Mouse (Mus musculus) thymus, adult 2 months (tissue): ENCODE results near the gene Ruvbl2. TPM values are rescaled to one million over a fixed set of nuclear protein-coding genes. Genes with fewer than 3 reads are reported as not detected.
"Not testable (repeated sequence)": the region's sequence is repeated elsewhere in the genome, so short reads cannot be mapped to it uniquely, and the experiment has no call there.

Experiments
- DNase-seq: peaks from one replicate; pipeline ENCODE4 v3.0.0; 2021
- H3K27ac ChIP-seq: fragments of 200-500 bp; 2 replicates; pipeline ENCODE4 v1.5.1; 2012; ENCODE audit warnings: low read length, control low read depth; ENCODE audit not compliant: control insufficient read depth, insufficient read depth
- H3K27me3 ChIP-seq: fragments of 200-500 bp; 2 replicates; pipeline ENCODE4 v1.6.1; 2012; ENCODE audit warnings: mild to moderate bottlenecking, low read length, moderate library complexity, mixed read lengths; ENCODE audit not compliant: control insufficient read depth, insufficient read depth
- H3K36me3 ChIP-seq: fragments of 200-500 bp; 2 replicates; pipeline ENCODE4 v1.6.1; 2012; ENCODE audit warnings: mild to moderate bottlenecking, low read length, moderate library complexity; ENCODE audit not compliant: control insufficient read depth, insufficient read depth
- H3K4me1 ChIP-seq: fragments of 200-500 bp; replicated peaks from 2 replicates; pipeline ENCODE4 v1.6.1; 2012; ENCODE audit warnings: low read length; ENCODE audit not compliant: control insufficient read depth, insufficient read depth
- H3K4me3 ChIP-seq: fragments of 200-500 bp; 2 replicates; pipeline ENCODE4 v1.5.1; 2012; ENCODE audit warnings: mild to moderate bottlenecking, low read length, control low read depth, moderate library complexity; ENCODE audit not compliant: control insufficient read depth, insufficient read depth
- CTCF ChIP-seq: fragments of 200-500 bp; IDR thresholded peaks from 2 replicates; pipeline ENCODE4 v1.5.1; 2012; ENCODE audit warnings: mild to moderate bottlenecking, control low read depth, low read length, moderate library complexity, borderline replicate concordance; ENCODE audit not compliant: control insufficient read depth, poor library complexity, insufficient read depth; ENCODE audit errors: extremely low read depth
- POLR2A ChIP-seq: fragments of 200-500 bp; IDR thresholded peaks from 2 replicates; pipeline ENCODE4 v1.6.1; 2012; ENCODE audit warnings: mild to moderate bottlenecking, low read length, control low read depth, moderate library complexity; ENCODE audit not compliant: control insufficient read depth, poor library complexity, insufficient read depth; ENCODE audit errors: extremely low read depth
- WGBS: fragments of 180-500 bp; shearing (Covaris S2); methylation state at CpG from one replicate; pipeline ENCODE4 v1.1.7; 2018; 5-methylcytosine and 5-hydroxymethylcytosine counted together
- polyA plus RNA-seq: library from polyadenylated mRNA; depleted of rRNA; stranded (reverse); fragments of >200 nt; gene quantifications from 2 replicates; pipeline ENCODE4 v1.2.3, GENCODE M21; 2012; rRNA removed

The Ruvbl2 gene
- polyA plus RNA-seq: 122 and 124 TPM in 2 replicates

- Histone ChIP-seq H3K4me1 (peaks cover 22% of the 10 kb centered on the region), H3K4me3 (no peak within 1 kb of the TSS), H3K27ac (no peak within 1 kb of the TSS), H3K27me3 (no peaks in the 10 kb centered on the region), H3K36me3 (no peaks in the 10 kb centered on the region)
- WGBS: 76% methylated on average over 19 of the region's 19 CpGs
- TF ChIP-seq POLR2A (no peak), CTCF (no peak)
- DNase-seq: no peak
These were observed at the start of gene Ruvbl2 for GRCm38 (mm10) chr7:45437521-45438276. Ruvbl2 (minus strand) TSS chr7:45438096.

DNA sequence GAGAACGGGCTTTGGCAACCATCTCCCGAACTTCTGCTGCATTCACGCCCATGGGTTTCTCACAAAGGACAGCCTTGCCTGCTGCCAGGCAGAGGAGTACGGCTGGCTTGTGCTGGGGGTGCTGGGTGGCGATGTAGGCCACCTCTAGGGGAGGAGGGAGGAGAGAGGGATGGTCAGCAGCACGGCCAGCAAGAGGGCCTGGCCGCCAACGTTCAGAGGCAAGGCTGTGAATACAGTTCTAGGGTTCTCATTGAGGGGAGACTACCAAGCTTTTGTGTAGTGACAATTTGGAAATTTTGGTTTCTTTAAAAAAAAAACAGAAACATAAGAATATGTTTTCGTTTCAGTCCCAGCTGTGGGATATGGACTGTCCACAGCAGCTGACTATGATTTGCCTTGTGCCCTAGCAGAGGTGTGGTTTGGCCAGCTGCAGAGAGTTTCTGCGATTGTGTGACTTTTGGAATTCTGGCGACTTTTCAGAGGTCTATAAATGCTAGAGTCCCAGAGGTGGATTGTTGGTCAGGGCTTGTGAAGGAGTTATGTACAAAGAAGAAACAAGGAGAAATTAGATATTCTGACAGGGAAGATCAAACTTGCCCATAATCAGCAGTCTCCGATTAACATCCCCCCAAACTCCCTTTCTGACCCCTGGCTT, 49.0 kb upstream of the Ruvbl2 start, which contains the start of gene Gm45808:
TSS of gene Gm45808 (minus strand) at position 51 of the 655 bp plus-strand sequence.
- 91% methylated on average over 12 of the region's 12 CpGs for WGBS
- Histone ChIP-seq H3K4me3 (no peak within 1 kb of the TSS), H3K27me3 (no peaks in the 10 kb centered on the region), H3K36me3 (no peaks in the 10 kb centered on the region), H3K4me1 (peaks cover 10% of the 10 kb centered on the region), H3K27ac (no peak within 1 kb of the TSS)
- DNase-seq: no peak
- TF ChIP-seq CTCF (no peak), POLR2A (no peak)

- 87% methylated on average over 7 of the region's 7 CpGs for WGBS
- no peaks in the 10 kb centered on the region for H3K27me3 ChIP-seq
- no peaks in the 10 kb centered on the region for H3K36me3 ChIP-seq
- no peak overlapping the region for H3K4me3 ChIP-seq
- H3K27ac ChIP-seq: no peak overlapping the region
- TF ChIP-seq POLR2A (no peak), CTCF (no peak)
- DNase-seq: no peak
- peaks cover 8% of the 10 kb centered on the region for H3K4me1 ChIP-seq
These were observed 48.3 kb upstream of the Ruvbl2 start for GRCm38 (mm10) chr7:45486158-45486557.

GRCm38 (mm10) chr7:45484985-45485384, 47.1 kb upstream of the Ruvbl2 start:
- WGBS: 94% methylated on average over 5 of the region's 5 CpGs
- H3K4me3 ChIP-seq, DNase-seq, H3K27me3 ChIP-seq, H3K36me3 ChIP-seq, H3K4me1 ChIP-seq, H3K27ac ChIP-seq: not testable (repeated sequence)

DNA sequence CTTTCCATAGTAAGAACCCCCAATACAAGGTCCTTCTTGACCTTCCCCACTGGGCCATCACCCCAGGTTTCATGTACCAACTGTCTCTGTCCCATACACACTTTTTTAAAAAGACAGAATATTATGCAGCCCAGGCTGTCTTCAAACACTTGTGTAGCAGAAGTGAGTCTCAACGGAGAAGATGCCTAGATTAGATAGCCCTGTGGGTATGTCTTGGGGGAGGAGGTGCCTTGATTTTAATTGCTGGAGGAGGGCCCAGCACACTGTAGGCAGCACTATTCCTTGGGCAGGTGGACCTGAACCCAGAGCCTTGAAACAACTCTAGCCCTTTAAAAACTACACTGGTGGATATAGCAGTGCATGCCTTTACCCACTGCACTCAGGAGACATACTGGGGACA, 44.3 kb upstream of the Ruvbl2 start:
- no peak overlapping the region for H3K27ac ChIP-seq
- TF ChIP-seq CTCF: no peak
- TF ChIP-seq POLR2A: no peak
- no peaks in the 10 kb centered on the region for H3K27me3 ChIP-seq
- no peaks in the 10 kb centered on the region for H3K4me1 ChIP-seq
- no peak overlapping the region for H3K4me3 ChIP-seq
- DNase-seq: no peak
- no peaks in the 10 kb centered on the region for H3K36me3 ChIP-seq
- WGBS: 76% methylated on average over 1 of the region's 1 CpGs

GRCm38 (mm10) chr7:45481374-45481927, 43.6 kb upstream of the Ruvbl2 start, which contains the start of gene Tulp2:
Tulp2 (plus strand) TSS chr7:45481877.
- no peak for TF ChIP-seq POLR2A
- TF ChIP-seq CTCF: no peak
- no peak within 1 kb of the TSS for H3K4me3 ChIP-seq
- H3K36me3 ChIP-seq: no peaks in the 10 kb centered on the region
- WGBS: 63% methylated on average over 15 of the region's 15 CpGs
- H3K27me3 ChIP-seq: no peaks in the 10 kb centered on the region
- no peak within 1 kb of the TSS for H3K27ac ChIP-seq
- no peaks in the 10 kb centered on the region for H3K4me1 ChIP-seq
- DNase-seq: peak; percentile 74

- H3K27ac ChIP-seq, H3K4me1 ChIP-seq, H3K27me3 ChIP-seq, DNase-seq, H3K36me3 ChIP-seq, H3K4me3 ChIP-seq: not testable (repeated sequence)
- 87% methylated on average over 4 of the region's 4 CpGs for WGBS
These were observed 42.4 kb upstream of the Ruvbl2 start for GRCm38 (mm10) chr7:45480310-45480709.
